Mouse (Mus musculus) kidney, embryonic 14.5 days (tissue): ENCODE results near the gene Olfr299. TPM values are rescaled to one million over a fixed set of nuclear protein-coding genes. Genes with fewer than 3 reads are reported as not detected.

ENCODE experiments used
- ATAC-seq: fragments of 200-750 bp; cut with Nextera tagmentation; 2 replicates; pipeline ENCODE4 v1.8.0; 2017; ENCODE audit warnings: moderate number of reproducible peaks, mild to moderate bottlenecking, moderate TSS enrichment, moderate library complexity; ENCODE audit not compliant: low FRiP score, low TSS enrichment
- H3K27ac ChIP-seq: fragments of 300-500 bp; sonication (generic); 2 replicates; pipeline ENCODE4 v1.5.1; 2014; ENCODE audit warnings: low read depth, mild to moderate bottlenecking, low read length, moderate library complexity, mixed read lengths
- H3K27me3 ChIP-seq: fragments of 300-500 bp; sonication (generic); 2 replicates; pipeline ENCODE4 v1.6.1; 2014; ENCODE audit warnings: mild to moderate bottlenecking, low read length; ENCODE audit not compliant: control insufficient read depth, insufficient read depth
- H3K36me3 ChIP-seq: fragments of 300-500 bp; sonication (generic); 2 replicates; pipeline ENCODE4 v1.6.1; 2014; ENCODE audit warnings: low read length, mixed read lengths; ENCODE audit not compliant: control insufficient read depth, insufficient read depth
- H3K4me1 ChIP-seq: fragments of 300-500 bp; sonication (generic); 2 replicates; pipeline ENCODE4 v1.6.1; 2014; ENCODE audit warnings: low read length, mixed read lengths; ENCODE audit not compliant: control insufficient read depth, insufficient read depth
- H3K4me2 ChIP-seq: fragments of 300-500 bp; sonication (generic); replicated peaks from 2 replicates; pipeline ENCODE4 v1.6.1; 2014; ENCODE audit warnings: low read depth, mild to moderate bottlenecking, low read length
- H3K4me3 ChIP-seq: fragments of 300-500 bp; sonication (generic); 2 replicates; pipeline ENCODE4 v1.5.1; 2014; ENCODE audit warnings: mild to moderate bottlenecking, low read length
- H3K9ac ChIP-seq: fragments of 300-500 bp; sonication (generic); 2 replicates; pipeline ENCODE4 v1.6.1; 2014; ENCODE audit warnings: low read depth, mild to moderate bottlenecking, low read length, moderate library complexity
- H3K9me3 ChIP-seq: fragments of 300-500 bp; sonication (generic); 2 replicates; pipeline ENCODE4 v1.6.1; 2016; ENCODE audit warnings: low read length; ENCODE audit not compliant: control insufficient read depth
- WGBS: fragments of 180-500 bp; shearing (Covaris S2); extraction: QIAGEN DNeasy Blood & Tissue Kit; methylation state at CpG from one replicate; pipeline ENCODE4 v1.1.7; 2014; 5-methylcytosine and 5-hydroxymethylcytosine counted together
- polyA plus RNA-seq: library from polyadenylated mRNA; unstranded; fragments of >200 nt; fragmentation: Nextera tagmentation; extraction: Ambion mirVana; gene quantifications from 2 replicates; pipeline ENCODE4 v1.2.1, GENCODE M21; 2014

Gene Olfr299
- not detected in 2 replicates for polyA plus RNA-seq

DNA sequence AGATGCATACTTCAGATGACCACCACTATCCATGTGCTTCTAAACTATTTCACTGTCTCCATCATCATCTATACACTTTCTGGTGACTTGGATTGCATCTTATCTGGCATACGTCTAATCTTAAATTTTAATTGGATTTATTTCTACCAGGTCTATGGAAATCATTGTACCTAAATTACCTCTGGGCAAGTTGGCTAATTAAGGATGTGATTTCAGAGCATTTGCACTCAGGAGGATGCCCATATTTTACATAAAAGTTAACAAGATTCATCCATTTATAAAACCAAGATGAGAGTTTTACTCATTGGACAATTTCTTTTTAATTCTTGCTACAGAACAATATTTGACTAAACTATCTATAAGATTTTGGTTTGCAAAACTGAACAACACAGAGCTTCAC is at the start of gene Olfr299:
Gene Olfr299 (plus strand): TSS at position 301 of the 400 bp plus-strand sequence.
- WGBS: 82% methylated on average over 1 of the region's 1 CpGs
- H3K4me3 ChIP-seq: no peak within 1 kb of the TSS
- ATAC-seq: no peak
- H3K9me3 ChIP-seq: no peaks in the 10 kb centered on the region
- no peak within 1 kb of the TSS for H3K9ac ChIP-seq
- no peaks in the 10 kb centered on the region for H3K36me3 ChIP-seq
- no peaks in the 10 kb centered on the region for H3K4me1 ChIP-seq
- H3K27me3 ChIP-seq: no peaks in the 10 kb centered on the region
- H3K27ac ChIP-seq: no peak within 1 kb of the TSS
- no peak within 1 kb of the TSS for H3K4me2 ChIP-seq

GRCm38 (mm10) chr7:86492384-86492783 is 32.7 kb downstream of the Olfr299 start, which contains the start of gene Olfr298:
Olfr298 (minus strand) TSS chr7:86492484.
- H3K4me1 ChIP-seq: no peaks in the 10 kb centered on the region
- H3K9ac ChIP-seq: no peak within 1 kb of the TSS
- no peak within 1 kb of the TSS for H3K27ac ChIP-seq
- 95% methylated on average over 1 of the region's 1 CpGs for WGBS
- no peaks in the 10 kb centered on the region for H3K27me3 ChIP-seq
- no peak within 1 kb of the TSS for H3K4me2 ChIP-seq
- H3K36me3 ChIP-seq: no peaks in the 10 kb centered on the region
- ATAC-seq: no peak
- H3K4me3 ChIP-seq: no peak within 1 kb of the TSS
- H3K9me3 ChIP-seq: no peaks in the 10 kb centered on the region

Other genes starting within 250 kb of the Olfr299 start
- gene Vmn2r76, start 213.6 kb upstream of the Olfr299 start, polyA plus RNA-seq: not detected in 2 replicates
- gene Olfr310, start 182.7 kb upstream of the Olfr299 start, polyA plus RNA-seq: not detected in 2 replicates
- gene Olfr309, start 146.2 kb upstream of the Olfr299 start, polyA plus RNA-seq: not detected in 2 replicates
- gene Olfr308, start 134.3 kb upstream of the Olfr299 start, polyA plus RNA-seq: not detected in 2 replicates
- gene Olfr307, start 122.3 kb upstream of the Olfr299 start, polyA plus RNA-seq: not detected in 2 replicates
- gene Olfr305, start 93.0 kb upstream of the Olfr299 start, polyA plus RNA-seq: not detected in 2 replicates
- not detected in 2 replicates for gene Olfr304, start 73.3 kb upstream of the Olfr299 start, polyA plus RNA-seq
- not detected in 2 replicates for gene Olfr303, start 62.1 kb upstream of the Olfr299 start, polyA plus RNA-seq
- not detected in 2 replicates for gene Olfr301, start 56.1 kb upstream of the Olfr299 start, polyA plus RNA-seq
- not detected in 2 replicates for gene Olfr298, start 32.6 kb downstream of the Olfr299 start, polyA plus RNA-seq
- not detected in 2 replicates for gene Olfr297, start 60.0 kb downstream of the Olfr299 start, polyA plus RNA-seq
- gene Olfr295, start 123.9 kb downstream of the Olfr299 start, polyA plus RNA-seq: not detected in 2 replicates
- gene Olfr294, start 156.7 kb downstream of the Olfr299 start, polyA plus RNA-seq: not detected in 2 replicates
- gene Olfr293, start 189.1 kb downstream of the Olfr299 start, polyA plus RNA-seq: not detected in 2 replicates
- gene Olfr292, start 228.4 kb downstream of the Olfr299 start, polyA plus RNA-seq: not detected in 2 replicates